Comparison of ENCODE assay signal across 9 mouse cellular contexts in genomic region chr10:42941278-42941677, GRCm38 (mm10).
DNase-seq lines count a peak whose midpoint lies in the region; ATAC-seq lines count a peak whose summit lies in the region.
"Had no signal": no experiment of that assay in that cellular context is flagged by ENCODE, and none has a peak within 500 bp of the region (broad histone marks: within the 10 kb centered on the region; RNA-seq: fewer than 3 reads in every experiment).

No protein-coding gene starts in this region.

- 0 out of 2 replicates have a peak overlapping the region, but pooled peaks have one; percentile 22 for H3K27ac ChIP-seq in heart, embryonic 10.5 days
- peak overlapping the region; percentile 78 for H3K27ac ChIP-seq in forebrain, embryonic 13.5 days
- H3K27ac ChIP-seq in intestine, embryonic 16.5 days (ENCODE audit: low read length) = peak overlapping the region; percentile 96
- peak overlapping the region; percentile 87 for H3K27ac ChIP-seq in neural tube, embryonic 13.5 days (replicated peaks)

- peak; percentile 42 for DNase-seq in heart, embryonic 10.5 days (ENCODE audit: low spot score)
- no peak for DNase-seq in heart, adult 18-20 months
- no peak for DNase-seq in spleen, adult 18-20 months
- DNase-seq in c-Kit-positive CD71-positive TER-119-positive erythroid progenitor cells, embryonic 14.5 days (ENCODE audit: low spot score) = no peak
- DNase-seq in right cerebral cortex, postnatal 10 days (ENCODE audit: low spot score in 2 of 2) = no peak
- DNase-seq: cerebellum, adult 11 months had no signal

- no peaks in the 10 kb centered on the region for H3K36me3 ChIP-seq in heart, embryonic 10.5 days
- no peaks in the 10 kb centered on the region for H3K36me3 ChIP-seq in forebrain, embryonic 13.5 days (ENCODE audit: poor library complexity, severe bottlenecking)
- no peaks in the 10 kb centered on the region for H3K36me3 ChIP-seq in intestine, embryonic 16.5 days (ENCODE audit: control insufficient read depth, insufficient read depth, low read length)
- H3K36me3 ChIP-seq in neural tube, embryonic 13.5 days = no peaks in the 10 kb centered on the region

- H3K27me3 ChIP-seq in heart, embryonic 10.5 days (ENCODE audit: insufficient read depth, poor library complexity, severe bottlenecking) = no peaks in the 10 kb centered on the region
- H3K27me3 ChIP-seq in forebrain, embryonic 13.5 days = no peaks in the 10 kb centered on the region
- no peaks in the 10 kb centered on the region for H3K27me3 ChIP-seq in intestine, embryonic 16.5 days (replicated peaks; ENCODE audit: control insufficient read depth, insufficient read depth, low read length)
- H3K27me3 ChIP-seq in neural tube, embryonic 13.5 days = no peaks in the 10 kb centered on the region

- ATAC-seq in forebrain, embryonic 13.5 days = no peak; the same call in none of the 2 replicates
- ATAC-seq in intestine, embryonic 16.5 days = peak; percentile 19
- peak; percentile 65 for ATAC-seq in neural tube, embryonic 13.5 days (ENCODE audit: low read depth)

- H3K4me1 ChIP-seq in heart, embryonic 10.5 days = peaks cover 22% of the 10 kb centered on the region
- H3K4me1 ChIP-seq in forebrain, embryonic 13.5 days = peaks cover 12% of the 10 kb centered on the region
- H3K4me1 ChIP-seq in intestine, embryonic 16.5 days (ENCODE audit: control insufficient read depth, insufficient read depth, low read length) = peaks cover 8% of the 10 kb centered on the region
- peaks cover 26% of the 10 kb centered on the region for H3K4me1 ChIP-seq in neural tube, embryonic 13.5 days (replicated peaks)

- H3K4me2 ChIP-seq in forebrain, embryonic 13.5 days = peak overlapping the region; percentile 47
- peak overlapping the region; percentile 57 for H3K4me2 ChIP-seq in intestine, embryonic 16.5 days (ENCODE audit: low read depth, low read length)
- H3K4me2 ChIP-seq in neural tube, embryonic 13.5 days = peak overlapping the region; percentile 58

- WGBS in heart, embryonic 10.5 days = 82% methylated on average over 4 of the region's 4 CpGs
- WGBS in forebrain, embryonic 13.5 days = 63% methylated on average over 4 of the region's 4 CpGs
- 37% methylated on average over 4 of the region's 4 CpGs for WGBS in intestine, embryonic 16.5 days
- 34% methylated on average over 4 of the region's 4 CpGs for WGBS in neural tube, embryonic 13.5 days

- no peak overlapping the region for H3K4me3 ChIP-seq in heart, embryonic 10.5 days
- H3K4me3 ChIP-seq in forebrain, embryonic 13.5 days = no peak overlapping the region
- peak overlapping the region; percentile 54 for H3K4me3 ChIP-seq in intestine, embryonic 16.5 days (ENCODE audit: low read length)
- peak overlapping the region; percentile 25 for H3K4me3 ChIP-seq in neural tube, embryonic 13.5 days

- peak overlapping the region; percentile 45 for H3K9ac ChIP-seq in forebrain, embryonic 13.5 days
- H3K9ac ChIP-seq in intestine, embryonic 16.5 days (ENCODE audit: low read depth, low read length) = peak overlapping the region; percentile 74
- peak overlapping the region; percentile 50 for H3K9ac ChIP-seq in neural tube, embryonic 13.5 days

- no peaks in the 10 kb centered on the region for H3K9me3 ChIP-seq in heart, embryonic 10.5 days
- no peaks in the 10 kb centered on the region for H3K9me3 ChIP-seq in forebrain, embryonic 13.5 days (replicated peaks)
- no peaks in the 10 kb centered on the region for H3K9me3 ChIP-seq in intestine, embryonic 16.5 days (ENCODE audit: control insufficient read depth, low read length)
- H3K9me3 ChIP-seq in neural tube, embryonic 13.5 days = no peaks in the 10 kb centered on the region

Comparison
In these comparisons a context has a peak if more than half of its experiments do, and no peak if none do; other contexts are left out.
1. H3K27ac ChIP-seq: peak in every context shown above with its lines; median percentile 96 in intestine, embryonic 16.5 days; 87 in neural tube, embryonic 13.5 days; 78 in forebrain, embryonic 13.5 days; 22 in heart, embryonic 10.5 days.
2. H3K4me3 ChIP-seq: peak in intestine, embryonic 16.5 days (single experiment) and neural tube, embryonic 13.5 days (single experiment); none in heart, embryonic 10.5 days (single experiment) and forebrain, embryonic 13.5 days (single experiment).
3. Peak in every context shown above with its lines, with median percentiles within 50 percentile points of each other: H3K4me2 ChIP-seq and H3K9ac ChIP-seq.